Mouse (Mus musculus) lung, embryonic 14.5 days (tissue): Measurements from ENCODE around the gene AL732309.1. TPM values are rescaled to one million over a fixed set of nuclear protein-coding genes. Genes with fewer than 3 reads are reported as not detected.
A peak's percentile ranks its signal among the peaks of the same experiment; 100 is the strongest.

Experiments
- ATAC-seq: fragments of 200-750 bp; cut with Nextera tagmentation; 2 replicates; pipeline ENCODE4 v1.8.0; 2017; ENCODE audit warnings: mild to moderate bottlenecking, moderate TSS enrichment, moderate library complexity; ENCODE audit not compliant: insufficient read depth
- DNase-seq: peaks from one replicate; pipeline ENCODE4 v3.0.0-alpha.2; 2015
- H3K27ac ChIP-seq: fragments of 300-500 bp; sonication (generic); 2 replicates; pipeline ENCODE4 v1.5.1; 2014; ENCODE audit warnings: low read depth, mild to moderate bottlenecking, moderate library complexity
- H3K27me3 ChIP-seq: fragments of 300-500 bp; sonication (generic); 2 replicates; pipeline ENCODE4 v1.6.1; 2014; ENCODE audit warnings: low read length, control low read depth; ENCODE audit not compliant: insufficient read depth
- H3K36me3 ChIP-seq: fragments of 300-500 bp; sonication (generic); 2 replicates; pipeline ENCODE4 v1.6.1; 2014; ENCODE audit warnings: control low read depth; ENCODE audit not compliant: insufficient read depth
- H3K4me1 ChIP-seq: fragments of 300-500 bp; sonication (generic); 2 replicates; pipeline ENCODE4 v1.6.1; 2014; ENCODE audit warnings: antibody characterized with exemption, control low read depth; ENCODE audit not compliant: insufficient read depth
- H3K4me2 ChIP-seq: fragments of 300-500 bp; sonication (generic); 2 replicates; pipeline ENCODE4 v1.6.1; 2014; ENCODE audit warnings: mild to moderate bottlenecking
- H3K4me3 ChIP-seq: fragments of 300-500 bp; sonication (generic); 2 replicates; pipeline ENCODE4 v1.5.1; 2014; ENCODE audit warnings: low read depth, low read length
- H3K9ac ChIP-seq: fragments of 300-500 bp; sonication (generic); 2 replicates; pipeline ENCODE4 v1.6.1; 2014
- H3K9me3 ChIP-seq: fragments of 300-500 bp; sonication (generic); 2 replicates; pipeline ENCODE4 v1.6.1; 2016; ENCODE audit warnings: low read depth, low read length, control low read depth
- CTCF ChIP-seq: IDR thresholded peaks from 2 replicates; pipeline ENCODE4 v1.5.1; 2016; ENCODE audit warnings: antibody characterized with exemption, low read depth
- WGBS: fragments of 180-500 bp; shearing (Covaris S2); extraction: QIAGEN DNeasy Blood & Tissue Kit; methylation state at CpG from one replicate; pipeline ENCODE4 v1.1.7; 2014; 5-methylcytosine and 5-hydroxymethylcytosine counted together
- polyA plus RNA-seq: library from polyadenylated mRNA; unstranded; fragments of >200 nt; fragmentation: Nextera tagmentation; extraction: Ambion mirVana; gene quantifications from 2 replicates; pipeline ENCODE4 v1.2.1, GENCODE M21; 2014

The AL732309.1 gene
- polyA plus RNA-seq, 1 experiment from 2014 or later: 3.6 TPM

DNA sequence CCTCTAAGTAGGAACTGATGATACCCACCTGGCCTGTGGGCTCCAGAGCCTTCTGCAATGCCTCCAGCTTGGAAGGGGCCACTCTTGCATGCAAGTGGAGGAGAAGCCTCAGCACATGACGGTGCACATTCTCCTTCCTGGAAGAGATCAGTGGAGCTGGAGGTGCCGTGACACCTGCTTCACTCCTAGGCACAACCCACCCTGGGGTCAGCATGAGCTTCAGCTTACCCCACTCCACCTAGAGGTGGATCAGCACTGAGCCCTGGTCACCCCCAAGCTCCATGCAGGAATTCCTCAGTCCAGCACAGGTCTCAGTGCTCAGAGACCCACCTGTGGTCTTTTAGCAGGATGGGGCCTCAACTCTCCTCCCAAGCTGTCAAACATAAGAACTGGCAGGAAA is 46.0 kb downstream of the AL732309.1 start:
- no peak for ATAC-seq
- H3K36me3 ChIP-seq: peaks cover 77% of the 10 kb centered on the region
- 89% methylated on average over 2 of the region's 2 CpGs for WGBS
- TF ChIP-seq CTCF: no peak
- no peak overlapping the region for H3K4me3 ChIP-seq
- peaks cover 4% of the 10 kb centered on the region; the same call in 1 of the 2 replicates for H3K4me1 ChIP-seq
- H3K27me3 ChIP-seq: peaks cover 9% of the 10 kb centered on the region
- no peak overlapping the region for H3K9ac ChIP-seq
- no peaks in the 10 kb centered on the region for H3K9me3 ChIP-seq
- DNase-seq: no peak
- H3K27ac ChIP-seq: no peak overlapping the region
- H3K4me2 ChIP-seq: no peak overlapping the region

DNA sequence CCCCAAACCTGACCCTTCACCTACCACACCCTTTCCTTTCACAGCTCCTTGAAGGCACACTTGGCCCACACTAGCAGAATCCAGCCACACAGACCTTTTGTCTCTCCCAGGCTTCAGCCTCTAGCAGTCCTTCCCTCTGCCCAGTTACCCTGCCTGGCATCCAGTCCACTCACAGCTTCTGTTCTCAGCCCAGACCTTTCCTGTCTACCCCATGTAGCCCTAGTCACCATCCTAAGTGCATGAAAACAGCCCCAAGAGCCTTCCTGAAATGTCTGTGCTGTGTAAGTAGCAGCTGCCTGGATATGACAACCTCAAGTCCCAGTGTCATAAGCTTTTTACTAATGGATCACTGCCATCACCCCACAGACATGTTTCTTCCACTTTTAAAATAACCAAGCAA is 48.7 kb downstream of the AL732309.1 start:
- H3K36me3 ChIP-seq: peaks cover 53% of the 10 kb centered on the region
- DNase-seq (no peak), ATAC-seq (no peak)
- TF ChIP-seq CTCF: no peak
- H3K4me3 ChIP-seq: no peak overlapping the region
- H3K9me3 ChIP-seq: no peaks in the 10 kb centered on the region
- peaks cover 8% of the 10 kb centered on the region for H3K4me1 ChIP-seq
- no peak overlapping the region for H3K4me2 ChIP-seq
- no peak overlapping the region for H3K27ac ChIP-seq
- no peak overlapping the region for H3K9ac ChIP-seq
- H3K27me3 ChIP-seq: peaks cover 17% of the 10 kb centered on the region

DNA sequence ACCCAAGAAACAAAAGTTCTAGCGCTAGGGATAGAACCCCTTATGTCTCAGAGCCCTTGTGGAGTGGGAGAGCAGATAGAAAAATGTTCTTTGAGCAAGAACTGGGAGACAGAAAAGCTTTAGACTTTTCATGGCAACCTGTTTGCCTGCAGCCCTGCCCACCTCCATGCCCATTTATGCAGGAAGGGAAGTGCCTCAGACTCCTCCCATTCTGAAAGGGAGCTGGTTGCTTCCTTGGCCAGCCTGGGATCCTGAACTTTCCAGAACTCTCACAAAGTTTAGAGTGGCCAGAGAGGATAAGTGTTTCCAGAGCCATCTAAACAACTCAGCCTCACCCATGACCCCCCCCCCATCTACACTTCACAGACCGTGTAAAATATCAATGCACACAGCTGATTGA is 49.5 kb downstream of the AL732309.1 start:
- Histone ChIP-seq H3K4me3 (no peak overlapping the region), H3K9ac (no peak overlapping the region)
- WGBS: 16% methylated on average over 2 of the region's 2 CpGs

DNA sequence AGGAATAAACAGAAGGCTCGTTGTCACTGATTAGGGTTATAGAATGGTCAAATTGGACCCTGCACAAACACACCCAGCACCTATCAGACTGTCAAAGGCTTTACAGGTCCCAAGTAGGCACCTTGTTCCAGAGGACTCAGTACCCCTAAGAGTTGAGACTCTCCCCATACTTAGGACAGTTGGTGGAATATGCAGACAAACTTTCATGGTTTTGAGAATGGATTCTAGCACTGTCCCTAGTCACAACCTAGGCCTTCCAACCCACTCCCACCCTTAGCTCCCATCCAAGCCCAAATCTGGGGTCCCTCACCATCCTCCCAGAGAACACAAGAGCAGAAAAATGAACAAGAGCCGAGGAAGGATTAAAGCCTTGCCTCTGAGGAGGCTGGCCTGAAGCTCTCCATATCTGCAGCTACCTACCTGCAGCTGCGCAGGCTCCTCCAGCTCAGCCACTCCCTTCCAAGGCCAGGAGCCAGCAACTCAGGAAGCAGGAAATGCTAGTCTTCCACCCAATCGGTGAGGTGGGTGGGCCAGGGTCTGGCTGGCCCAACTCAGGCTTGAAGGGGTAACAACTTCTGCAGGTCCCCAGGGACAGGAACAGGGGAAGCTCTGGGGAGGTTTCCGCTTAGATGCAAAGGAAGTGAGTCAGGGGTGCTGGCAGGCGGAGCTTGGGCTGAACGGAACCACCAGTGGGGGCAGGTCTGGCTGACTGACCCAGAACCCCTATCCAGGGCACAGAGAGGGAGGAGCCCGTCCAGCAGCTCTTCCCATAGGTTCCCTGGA is 50.3 kb downstream of the AL732309.1 start, which contains the start of gene Tor4a:
Gene Tor4a (minus strand): TSS at position 715 of the 783 bp plus-strand sequence.
- ATAC-seq (peak; percentile 69), DNase-seq (peak; percentile 72)
- Histone ChIP-seq H3K36me3 (peaks cover 37% of the 10 kb centered on the region), H3K9me3 (no peaks in the 10 kb centered on the region), H3K4me1 (peaks cover 8% of the 10 kb centered on the region), H3K9ac (peak within 1 kb of the TSS; percentile 40; the same call in 1 of the 2 replicates), H3K27me3 (peaks cover 17% of the 10 kb centered on the region), H3K4me2 (peak within 1 kb of the TSS; percentile 63), H3K27ac (peak within 1 kb of the TSS; percentile 54; the same call in 1 of the 2 replicates), H3K4me3 (peak within 1 kb of the TSS; percentile 34)
- TF ChIP-seq CTCF: no peak
- 18% methylated on average over 8 of the region's 8 CpGs for WGBS

More for the DNA sequence above, 49.5 kb downstream of the AL732309.1 start:
- Histone ChIP-seq H3K27me3 (peaks cover 17% of the 10 kb centered on the region), H3K9me3 (no peaks in the 10 kb centered on the region), H3K27ac (peak overlapping the region; percentile 54; the same call in 1 of the 2 replicates), H3K36me3 (peaks cover 45% of the 10 kb centered on the region), H3K4me1 (peaks cover 8% of the 10 kb centered on the region), H3K4me2 (peak overlapping the region; percentile 63)
- ATAC-seq (no peak), DNase-seq (no peak)
- TF ChIP-seq CTCF: no peak

DNA sequence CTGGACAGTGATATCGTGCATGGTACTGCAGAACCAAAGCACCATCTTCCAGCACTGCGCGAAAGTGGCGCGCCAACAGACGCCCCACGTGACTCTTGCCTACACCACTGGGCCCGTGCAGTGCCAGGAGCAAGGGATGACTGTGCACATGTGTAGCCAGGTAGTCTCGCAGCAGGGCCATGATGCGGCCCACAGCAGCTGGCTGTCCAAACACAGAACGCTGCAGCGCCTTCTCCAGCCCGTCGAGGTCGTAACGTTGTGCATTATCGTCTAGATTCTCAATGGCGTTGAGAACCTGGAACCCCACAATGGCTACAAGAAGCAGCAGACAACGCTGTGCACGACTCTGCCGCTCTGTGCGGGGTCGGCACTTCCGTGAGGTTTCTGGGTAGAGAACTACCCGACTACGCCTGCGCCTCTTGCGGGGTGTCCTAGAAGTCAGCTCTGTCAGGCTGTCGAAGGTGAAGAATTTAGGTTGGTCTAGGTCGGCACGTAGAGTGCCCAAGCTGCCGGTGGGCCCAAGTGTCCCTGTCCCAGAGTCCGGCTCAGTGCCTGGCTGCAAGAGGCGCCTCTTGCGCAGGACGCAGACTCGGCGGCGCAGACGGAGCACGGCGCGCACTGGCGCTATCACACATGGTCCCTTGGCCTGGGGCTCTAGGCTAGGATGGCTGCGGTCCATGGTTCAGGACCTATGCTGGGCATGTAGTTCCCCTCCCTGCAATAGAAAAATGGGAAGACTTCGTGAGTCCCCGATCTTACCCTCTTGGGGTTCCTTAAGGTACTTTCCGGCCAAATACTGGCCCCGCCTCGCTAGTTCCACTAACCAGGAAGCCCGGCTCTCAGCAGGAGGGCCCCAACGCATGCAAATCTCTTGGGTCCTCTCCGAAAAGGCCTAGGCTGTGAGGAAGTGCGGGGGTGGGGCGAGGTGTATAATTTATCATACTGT is 51.2 kb downstream of the AL732309.1 start:
- Histone ChIP-seq H3K9me3 (no peaks in the 10 kb centered on the region), H3K4me3 (peak overlapping the region; percentile 34), H3K9ac (peak overlapping the region; percentile 40; the same call in 1 of the 2 replicates), H3K36me3 (peaks cover 28% of the 10 kb centered on the region), H3K27ac (peak overlapping the region; percentile 54; the same call in 1 of the 2 replicates), H3K4me1 (peaks cover 8% of the 10 kb centered on the region), H3K4me2 (peak overlapping the region; percentile 63), H3K27me3 (peaks cover 17% of the 10 kb centered on the region)
- DNase-seq (peak; percentile 61), ATAC-seq (peak; percentile 23)
- TF ChIP-seq CTCF: no peak
- 14% methylated on average over 55 of the region's 55 CpGs for WGBS

Other genes with a start within 250 kb of the AL732309.1 start
- 59.9 and 67.8 TPM in 2 replicates for gene Nsmf, start 192.5 kb downstream of the AL732309.1 start, polyA plus RNA-seq
- gene Entpd8, start 166.6 kb downstream of the AL732309.1 start, polyA plus RNA-seq: not detected in 2 replicates
- gene Noxa1, start 151.7 kb downstream of the AL732309.1 start, polyA plus RNA-seq: 0.41 and 0.68 TPM in 2 replicates
- gene Nrarp, start 66.1 kb downstream of the AL732309.1 start, polyA plus RNA-seq: 13.7 and 14.9 TPM in 2 replicates
- 7.5 and 8.2 TPM in 2 replicates for gene Tor4a, start 50.0 kb downstream of the AL732309.1 start, polyA plus RNA-seq
- gene Nelfb, start 35.4 kb downstream of the AL732309.1 start, polyA plus RNA-seq: 96.6 and 108 TPM in 2 replicates
- not detected in 2 replicates for gene Stpg3, start 32.2 kb downstream of the AL732309.1 start, polyA plus RNA-seq
- 0.47 TPM in 1 of 2 replicates, not detected in the other for gene Fam166a, start 28.1 kb downstream of the AL732309.1 start, polyA plus RNA-seq
- 593 and 610 TPM in 2 replicates for gene Tubb4b, start 22.2 kb downstream of the AL732309.1 start, polyA plus RNA-seq
- not detected in 2 replicates for gene Slc34a3, start 12.5 kb downstream of the AL732309.1 start, polyA plus RNA-seq
- not detected in 2 replicates for gene Rnf224, start 10.1 kb downstream of the AL732309.1 start, polyA plus RNA-seq
- 7.7 and 9.9 TPM in 2 replicates for gene Rnf208, start 4.6 kb downstream of the AL732309.1 start, polyA plus RNA-seq
- gene Cysrt1, start 4.4 kb downstream of the AL732309.1 start, polyA plus RNA-seq: not detected in 2 replicates
- 14.5 and 16.4 TPM in 2 replicates for gene Tmem203, start 8.6 kb upstream of the AL732309.1 start, polyA plus RNA-seq
- 4.7 and 5.0 TPM in 2 replicates for gene Tprn, start 15.8 kb upstream of the AL732309.1 start, polyA plus RNA-seq
- 217 and 229 TPM in 2 replicates for gene Ssna1, start 25.6 kb upstream of the AL732309.1 start, polyA plus RNA-seq
- gene Anapc2, start 25.6 kb upstream of the AL732309.1 start, polyA plus RNA-seq: 109 and 119 TPM in 2 replicates
- gene Tmem210, start 41.3 kb upstream of the AL732309.1 start, polyA plus RNA-seq: not detected in 2 replicates
- 0.46 and 0.89 TPM in 2 replicates for gene Lrrc26, start 43.1 kb upstream of the AL732309.1 start, polyA plus RNA-seq
- gene Grin1, start 72.3 kb upstream of the AL732309.1 start, polyA plus RNA-seq: 0.78 and 0.84 TPM in 2 replicates
- 70.9 and 76.4 TPM in 2 replicates for gene Man1b1, start 85.5 kb upstream of the AL732309.1 start, polyA plus RNA-seq
- 13.9 and 16.6 TPM in 2 replicates for gene Dpp7, start 109.5 kb upstream of the AL732309.1 start, polyA plus RNA-seq
- gene Uap1l1, start 118.8 kb upstream of the AL732309.1 start, polyA plus RNA-seq: 17.4 and 20.1 TPM in 2 replicates
- 42.0 and 45.5 TPM in 2 replicates for gene Sapcd2, start 125.5 kb upstream of the AL732309.1 start, polyA plus RNA-seq
- 0.92 and 1.2 TPM in 2 replicates for gene Entpd2, start 149.0 kb upstream of the AL732309.1 start, polyA plus RNA-seq
- gene Npdc1, start 152.5 kb upstream of the AL732309.1 start, polyA plus RNA-seq: 19.5 and 20.5 TPM in 2 replicates
- gene Fut7, start 176.4 kb upstream of the AL732309.1 start, polyA plus RNA-seq: not detected in 2 replicates
- gene Abca2, start 181.8 kb upstream of the AL732309.1 start, polyA plus RNA-seq: 3.9 and 4.6 TPM in 2 replicates
- 20.0 and 30.2 TPM in 2 replicates for gene Clic3, start 210.0 kb upstream of the AL732309.1 start, polyA plus RNA-seq
- 15.8 and 23.5 TPM in 2 replicates for gene Paxx, start 214.2 kb upstream of the AL732309.1 start, polyA plus RNA-seq
- gene Ptgds, start 223.2 kb upstream of the AL732309.1 start, polyA plus RNA-seq: 3.3 and 3.4 TPM in 2 replicates
- not detected in 2 replicates for gene Lcn12, start 247.0 kb upstream of the AL732309.1 start, polyA plus RNA-seq